Mouse (Mus musculus): Measurements from ENCODE around the gene Brap. TPM values are rescaled to one million over a fixed set of nuclear protein-coding genes. Genes with fewer than 3 reads are reported as not detected.
"Not testable (repeated sequence)": the region's sequence is repeated elsewhere in the genome, so short reads cannot be mapped to it uniquely, and the experiment has no call there.

The Brap gene
- polyA plus RNA-seq, 1 experiment from 2014 or later, result 31.5 TPM

DNA sequence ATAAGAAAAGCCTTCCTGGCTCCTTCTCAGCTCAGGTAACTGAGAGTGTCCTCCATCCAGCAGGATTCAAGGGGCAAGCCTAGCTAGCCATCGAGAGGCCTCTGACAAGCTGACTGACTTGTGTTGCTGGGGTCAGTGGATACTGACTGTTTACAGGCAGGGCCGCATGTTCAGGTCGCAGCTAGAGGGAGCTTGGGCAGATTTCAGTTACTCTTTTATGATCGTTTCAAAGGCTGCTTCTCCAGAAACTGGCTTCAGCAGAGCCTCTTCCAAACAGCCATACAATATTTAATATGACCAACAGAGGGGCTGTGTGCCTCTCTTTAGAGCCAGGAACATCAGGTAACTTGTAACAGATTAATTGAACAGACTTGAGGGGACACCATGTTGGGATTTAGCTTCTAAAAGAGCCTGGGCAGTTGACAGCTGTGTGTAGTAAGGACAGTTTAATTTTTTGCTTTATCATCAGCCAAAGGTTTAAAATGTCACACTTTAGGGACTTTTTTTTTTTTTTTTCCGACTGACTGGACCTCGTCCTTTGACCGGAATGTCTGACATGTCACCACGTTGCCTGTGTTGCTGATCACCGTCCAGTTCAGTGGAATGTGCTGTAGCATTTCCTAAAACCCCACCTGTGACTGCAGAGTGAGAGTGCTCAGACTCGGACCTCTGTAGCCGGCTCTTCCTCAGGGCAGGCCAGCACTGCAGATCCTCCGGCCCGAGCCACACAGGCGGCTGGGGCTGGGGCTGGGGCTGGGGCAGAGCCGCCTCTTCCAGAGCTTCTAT is 25.9 kb downstream of the Brap start:
- Histone ChIP-seq H3K4me3 (ENCODE audit: low read depth, low read length) (no peak overlapping the region), H3K36me3 (ENCODE audit: control insufficient read depth, insufficient read depth, low read length) (peaks cover 48% of the 10 kb centered on the region), H3K27ac (ENCODE audit: low read depth) (no peak overlapping the region), H3K9me3 (ENCODE audit: control insufficient read depth, low read length) (no peaks in the 10 kb centered on the region), H3K9ac (ENCODE audit: low read length) (no peak overlapping the region), H3K27me3 (replicated peaks; ENCODE audit: control insufficient read depth, insufficient read depth, low read length) (no peaks in the 10 kb centered on the region), H3K4me1 (replicated peaks; ENCODE audit: control insufficient read depth, insufficient read depth, low read length) (no peaks in the 10 kb centered on the region), H3K4me2 (ENCODE audit: low read length) (no peak overlapping the region)
- no peak for DNase-seq (ENCODE audit: low spot score)
- no peak for ATAC-seq (replicated peaks; ENCODE audit: low FRiP score, low TSS enrichment, low read depth)
- WGBS, result 79% methylated on average over 15 of the region's 15 CpGs

DNA sequence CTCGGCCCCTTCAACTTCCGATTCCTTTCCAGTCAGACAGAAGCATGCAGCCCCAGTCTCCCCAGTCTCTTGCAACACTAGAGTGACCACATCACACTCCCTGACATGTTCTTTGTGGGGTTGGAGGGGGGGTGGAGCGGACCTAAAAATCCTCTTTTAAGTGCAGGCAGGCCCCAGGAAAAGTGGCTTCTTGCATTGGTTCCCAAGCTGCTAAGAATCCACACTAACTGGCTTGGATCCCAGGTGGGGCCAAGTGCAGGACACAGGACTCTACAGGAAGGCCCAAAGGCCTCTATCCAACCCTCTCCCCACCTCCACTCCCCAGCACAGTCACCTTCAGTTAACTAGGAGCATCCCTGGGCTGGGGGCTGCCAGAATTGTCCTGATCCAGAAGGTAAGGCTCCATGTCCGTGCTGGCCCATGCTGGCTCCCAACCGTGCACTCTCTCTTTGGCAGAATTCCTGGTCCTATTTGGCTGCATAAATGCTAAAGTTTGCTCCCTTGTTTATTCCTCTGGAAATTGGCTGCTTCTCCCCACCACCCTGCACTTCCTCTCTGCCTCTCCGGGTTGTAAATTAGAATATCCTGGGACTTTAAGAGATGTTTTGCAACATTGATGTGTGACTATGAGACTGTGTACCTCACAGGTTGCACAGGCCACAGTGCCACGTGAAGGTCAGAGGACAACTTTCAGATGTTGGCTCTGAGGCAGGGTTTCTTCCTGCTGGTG is 30.3 kb downstream of the Brap start:
- DNase-seq (ENCODE audit: low spot score) (no peak), ATAC-seq (replicated peaks; ENCODE audit: low FRiP score, low TSS enrichment, low read depth) (no peak)
- WGBS, result 78% methylated on average over 7 of the region's 7 CpGs
- H3K27me3 ChIP-seq (replicated peaks; ENCODE audit: control insufficient read depth, insufficient read depth, low read length), result no peaks in the 10 kb centered on the region
- H3K4me1 ChIP-seq (replicated peaks; ENCODE audit: control insufficient read depth, insufficient read depth, low read length), result no peaks in the 10 kb centered on the region
- H3K4me2 ChIP-seq (ENCODE audit: low read length), result no peak overlapping the region
- no peaks in the 10 kb centered on the region for H3K9me3 ChIP-seq (ENCODE audit: control insufficient read depth, low read length)
- H3K36me3 ChIP-seq (ENCODE audit: control insufficient read depth, insufficient read depth, low read length), result peaks cover 10% of the 10 kb centered on the region
- no peak overlapping the region for H3K4me3 ChIP-seq (ENCODE audit: low read depth, low read length)
- H3K9ac ChIP-seq (ENCODE audit: low read length), result no peak overlapping the region
- H3K27ac ChIP-seq (ENCODE audit: low read depth), result no peak overlapping the region

DNA sequence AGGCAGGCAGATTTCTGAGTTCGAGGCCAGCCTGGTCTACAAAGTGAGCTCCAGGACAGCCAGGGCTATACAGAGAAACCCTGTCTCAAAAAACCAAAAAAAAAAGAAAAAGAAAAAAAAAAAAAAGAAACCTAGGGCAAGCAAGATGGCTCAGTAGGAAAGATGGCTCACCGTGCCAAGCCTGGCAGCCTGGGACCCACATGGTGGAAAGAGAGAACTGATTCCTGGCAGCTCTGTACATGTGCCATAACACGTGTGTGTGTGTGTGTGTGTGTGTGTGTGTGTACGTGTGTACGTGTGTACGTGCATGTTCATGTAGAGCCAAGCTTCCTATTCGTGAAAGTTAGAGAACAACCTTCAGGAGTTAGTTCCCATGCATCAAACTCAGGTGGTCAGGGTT is 31.1 kb downstream of the Brap start:
- not testable (repeated sequence) for H3K9ac ChIP-seq (ENCODE audit: low read length)

DNA sequence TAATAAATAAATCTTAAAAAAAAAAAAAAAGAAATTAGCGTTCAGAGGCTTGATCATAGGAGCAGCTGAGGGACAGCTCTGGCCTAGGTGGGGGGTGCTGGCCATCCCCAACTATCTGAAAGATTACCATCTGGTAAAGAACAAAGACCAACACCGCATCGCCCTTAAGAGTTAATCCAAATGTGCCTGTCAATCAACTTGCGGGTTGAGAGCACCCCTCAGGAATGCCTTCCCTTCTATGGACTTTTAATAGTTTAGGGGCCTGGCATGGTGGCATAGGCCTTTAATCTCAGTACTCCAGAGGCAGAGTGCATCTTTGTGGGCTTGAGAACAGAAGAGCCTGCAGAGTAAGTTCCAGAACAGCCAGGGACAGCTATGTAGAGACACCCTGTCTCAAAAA is 32.5 kb downstream of the Brap start:
- Histone ChIP-seq H3K9ac (ENCODE audit: low read length) (no peak overlapping the region), H3K4me1 (replicated peaks; ENCODE audit: control insufficient read depth, insufficient read depth, low read length) (no peaks in the 10 kb centered on the region), H3K4me2 (ENCODE audit: low read length) (no peak overlapping the region), H3K9me3 (ENCODE audit: control insufficient read depth, low read length) (no peaks in the 10 kb centered on the region), H3K36me3 (ENCODE audit: control insufficient read depth, insufficient read depth, low read length) (no peaks in the 10 kb centered on the region), H3K27me3 (replicated peaks; ENCODE audit: control insufficient read depth, insufficient read depth, low read length) (no peaks in the 10 kb centered on the region), H3K4me3 (ENCODE audit: low read depth, low read length) (no peak overlapping the region), H3K27ac (ENCODE audit: low read depth) (no peak overlapping the region)
- WGBS, result 81% methylated on average over 4 of the region's 4 CpGs
- ATAC-seq (replicated peaks; ENCODE audit: low FRiP score, low TSS enrichment, low read depth) (no peak), DNase-seq (ENCODE audit: low spot score) (no peak)

More for the DNA sequence above, 31.1 kb downstream of the Brap start:
- H3K4me3 ChIP-seq (ENCODE audit: low read depth, low read length); H3K4me1 ChIP-seq (replicated peaks; ENCODE audit: control insufficient read depth, insufficient read depth, low read length); H3K9me3 ChIP-seq (ENCODE audit: control insufficient read depth, low read length); H3K4me2 ChIP-seq (ENCODE audit: low read length); H3K27me3 ChIP-seq (replicated peaks; ENCODE audit: control insufficient read depth, insufficient read depth, low read length); H3K27ac ChIP-seq (ENCODE audit: low read depth); ATAC-seq (replicated peaks; ENCODE audit: low FRiP score, low TSS enrichment, low read depth); H3K36me3 ChIP-seq (ENCODE audit: control insufficient read depth, insufficient read depth, low read length); DNase-seq (ENCODE audit: low spot score): not testable (repeated sequence)
- 88% methylated on average over 7 of the region's 7 CpGs for WGBS

DNA sequence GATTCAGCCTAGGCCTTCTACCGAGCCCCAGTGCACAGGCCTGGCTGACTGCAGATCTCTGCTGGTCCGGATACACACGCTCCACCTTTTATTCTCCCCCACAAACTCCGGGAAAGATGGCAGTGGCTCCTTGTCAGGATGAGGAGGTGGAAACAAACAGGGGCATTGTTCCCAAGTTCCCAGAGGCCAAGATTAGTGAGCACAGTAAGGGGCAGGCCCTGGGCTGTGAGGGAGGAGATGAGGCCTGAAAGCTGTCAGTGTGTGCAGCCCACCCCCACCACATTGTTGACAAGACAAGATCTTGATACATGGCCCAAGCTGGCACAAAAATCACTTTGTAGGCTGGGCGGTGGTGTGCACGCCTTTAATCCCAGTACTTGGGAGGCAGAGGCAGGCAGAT is 36.4 kb downstream of the Brap start:
- DNase-seq (ENCODE audit: low spot score) (no peak), ATAC-seq (replicated peaks; ENCODE audit: low FRiP score, low TSS enrichment, low read depth) (peak; percentile 36; the same call in 1 of the 2 replicates)
- Histone ChIP-seq H3K4me2 (ENCODE audit: low read length) (no peak overlapping the region), H3K36me3 (ENCODE audit: control insufficient read depth, insufficient read depth, low read length) (no peaks in the 10 kb centered on the region), H3K4me3 (ENCODE audit: low read depth, low read length) (no peak overlapping the region), H3K9ac (ENCODE audit: low read length) (no peak overlapping the region), H3K9me3 (ENCODE audit: control insufficient read depth, low read length) (no peaks in the 10 kb centered on the region), H3K4me1 (replicated peaks; ENCODE audit: control insufficient read depth, insufficient read depth, low read length) (peaks cover 6% of the 10 kb centered on the region; the same call in 1 of the 2 replicates), H3K27me3 (replicated peaks; ENCODE audit: control insufficient read depth, insufficient read depth, low read length) (no peaks in the 10 kb centered on the region), H3K27ac (ENCODE audit: low read depth) (no peak overlapping the region)
- 58% methylated on average over 6 of the region's 6 CpGs for WGBS

DNA sequence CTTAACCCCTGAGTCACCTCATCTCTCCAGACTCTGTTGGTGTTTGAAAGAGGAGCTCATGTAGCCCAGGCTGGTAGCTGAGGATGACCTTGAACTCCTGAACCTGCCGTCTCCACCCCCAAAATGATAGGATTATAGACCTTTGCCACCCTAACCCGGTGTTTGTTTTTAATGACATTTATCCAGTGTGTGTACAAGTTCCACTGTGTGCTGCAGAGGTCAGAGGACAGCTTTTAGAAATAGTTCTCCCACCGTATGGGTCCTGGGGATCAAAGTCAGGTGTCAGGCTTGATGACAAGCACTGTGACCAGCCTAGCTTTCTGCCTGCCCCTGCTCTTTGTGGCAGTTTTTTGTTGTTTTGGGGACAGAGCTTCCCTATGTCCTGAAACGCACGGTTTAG is 39.5 kb downstream of the Brap start:
- H3K27me3 ChIP-seq (replicated peaks; ENCODE audit: control insufficient read depth, insufficient read depth, low read length), result no peaks in the 10 kb centered on the region
- ATAC-seq (replicated peaks; ENCODE audit: low FRiP score, low TSS enrichment, low read depth) (no peak), DNase-seq (ENCODE audit: low spot score) (no peak)
- no peak overlapping the region for H3K4me2 ChIP-seq (ENCODE audit: low read length)
- no peak overlapping the region for H3K4me3 ChIP-seq (ENCODE audit: low read depth, low read length)
- peaks cover 6% of the 10 kb centered on the region; the same call in 1 of the 2 replicates for H3K4me1 ChIP-seq (replicated peaks; ENCODE audit: control insufficient read depth, insufficient read depth, low read length)
- H3K9me3 ChIP-seq (ENCODE audit: control insufficient read depth, low read length), result no peaks in the 10 kb centered on the region
- H3K36me3 ChIP-seq (ENCODE audit: control insufficient read depth, insufficient read depth, low read length), result no peaks in the 10 kb centered on the region
- WGBS, result 50% methylated on average over 5 of the region's 5 CpGs
- H3K9ac ChIP-seq (ENCODE audit: low read length), result no peak overlapping the region
- H3K27ac ChIP-seq (ENCODE audit: low read depth), result no peak overlapping the region

DNA sequence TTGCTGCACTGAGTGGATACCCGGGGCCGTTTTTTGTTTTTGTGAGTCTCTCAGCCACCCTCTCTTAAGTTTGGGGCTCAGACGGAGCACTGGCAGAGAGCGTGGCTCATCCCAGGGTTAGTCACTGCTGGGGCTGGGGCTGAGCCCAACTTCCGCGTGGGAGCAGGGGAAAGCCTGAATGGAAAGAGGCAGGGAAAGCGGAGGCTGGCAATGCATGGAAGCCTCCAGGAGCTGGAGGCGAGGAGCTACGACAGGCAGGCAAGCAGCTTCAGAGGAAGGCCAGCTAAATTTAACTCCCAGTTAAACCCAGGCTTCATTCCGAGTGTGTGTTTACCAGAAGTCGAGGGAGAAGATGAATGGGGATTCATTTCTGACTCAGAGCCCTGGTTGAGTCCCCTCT is 40.1 kb downstream of the Brap start:
- 0 out of 2 replicates have a peak overlapping the region, but pooled peaks have one; percentile 4 for H3K27ac ChIP-seq (ENCODE audit: low read depth)
- no peak for ATAC-seq (replicated peaks; ENCODE audit: low FRiP score, low TSS enrichment, low read depth)

DNA sequence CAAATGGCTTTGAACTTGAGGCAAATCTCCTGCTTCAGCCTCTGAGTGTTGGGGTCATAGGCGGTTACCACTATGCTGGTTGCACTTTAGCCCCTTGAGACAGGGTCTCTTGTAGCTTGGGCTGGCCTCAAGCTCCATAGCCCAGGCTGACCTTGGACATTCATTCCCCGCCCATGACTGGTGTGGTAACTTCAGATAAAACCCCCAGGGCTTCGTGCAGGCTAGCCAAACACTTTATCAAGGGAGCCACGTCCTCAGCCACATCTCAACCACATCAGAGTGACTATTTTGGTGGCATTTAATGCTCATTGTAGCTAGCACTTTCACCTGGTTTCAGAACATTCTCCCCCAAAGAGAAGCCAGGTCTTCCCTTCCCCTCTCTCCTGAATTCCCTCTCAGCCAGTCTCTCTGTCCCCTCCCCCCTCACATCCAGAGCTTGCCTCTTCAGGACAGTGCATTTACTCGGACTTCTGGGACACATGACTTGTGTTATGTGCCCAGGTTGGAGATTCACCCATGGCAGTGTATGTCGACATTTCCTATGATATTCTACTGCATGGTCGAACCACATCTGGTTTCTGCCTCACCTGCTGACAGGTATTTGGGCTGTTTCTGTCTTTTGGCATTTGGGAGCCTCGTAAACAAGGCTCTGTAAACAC is 40.9 kb downstream of the Brap start:
- Histone ChIP-seq H3K36me3 (ENCODE audit: control insufficient read depth, insufficient read depth, low read length) (no peaks in the 10 kb centered on the region), H3K4me1 (replicated peaks; ENCODE audit: control insufficient read depth, insufficient read depth, low read length) (peaks cover 6% of the 10 kb centered on the region; the same call in 1 of the 2 replicates), H3K27me3 (replicated peaks; ENCODE audit: control insufficient read depth, insufficient read depth, low read length) (no peaks in the 10 kb centered on the region), H3K27ac (ENCODE audit: low read depth) (no peak overlapping the region), H3K9ac (ENCODE audit: low read length) (no peak overlapping the region), H3K9me3 (ENCODE audit: control insufficient read depth, low read length) (no peaks in the 10 kb centered on the region), H3K4me3 (ENCODE audit: low read depth, low read length) (no peak overlapping the region), H3K4me2 (ENCODE audit: low read length) (no peak overlapping the region)
- 58% methylated on average over 8 of the region's 8 CpGs for WGBS
- ATAC-seq (replicated peaks; ENCODE audit: low FRiP score, low TSS enrichment, low read depth), result no peak
- DNase-seq (ENCODE audit: low spot score), result no peak

More for the DNA sequence above, 40.1 kb downstream of the Brap start:
- Histone ChIP-seq H3K4me2 (ENCODE audit: low read length) (peak overlapping the region; percentile 29; the same call in 1 of the 2 replicates), H3K4me3 (ENCODE audit: low read depth, low read length) (no peak overlapping the region), H3K27me3 (replicated peaks; ENCODE audit: control insufficient read depth, insufficient read depth, low read length) (no peaks in the 10 kb centered on the region), H3K4me1 (replicated peaks; ENCODE audit: control insufficient read depth, insufficient read depth, low read length) (peaks cover 6% of the 10 kb centered on the region; the same call in 1 of the 2 replicates), H3K9ac (ENCODE audit: low read length) (peak overlapping the region; percentile 11; the same call in 1 of the 2 replicates), H3K36me3 (ENCODE audit: control insufficient read depth, insufficient read depth, low read length) (no peaks in the 10 kb centered on the region), H3K9me3 (ENCODE audit: control insufficient read depth, low read length) (no peaks in the 10 kb centered on the region)
- no peak for DNase-seq (ENCODE audit: low spot score)
- 13% methylated on average over 11 of the region's 11 CpGs for WGBS
